Mouse (Mus musculus) gastrocnemius, adult 8-10 months (tissue): ENCODE results near the gene Sos2. TPM values are rescaled to one million over a fixed set of nuclear protein-coding genes. Genes with fewer than 3 reads are reported as not detected.
A peak's percentile ranks its signal among the peaks of the same experiment; 100 is the strongest.

Source experiments
- DNase-seq, 2 experiments: peaks; one replicate each; pipeline ENCODE4 v3.0.0; 2022; ENCODE audit warnings: low spot score in 2 of 2
- total RNA-seq, 4 experiments: library from RNA; stranded (reverse); gene quantifications; 2 replicates each; pipeline ENCODE4 v1.2.4; 2022

The Sos2 gene
- total RNA-seq: 10 to 100 TPM; 53.2 to 59.9 (median 55.7) TPM

GRCm38 (mm10) chr12:69681566-69682061 is at the start of gene Sos2:
Gene Sos2, minus strand, starts transcription at chr12:69681852.
- peak; percentile 16 to 61 for DNase-seq

GRCm38 (mm10) chr12:69730306-69730705 is 48.7 kb upstream of the Sos2 start:
- DNase-seq: no peak

DNA sequence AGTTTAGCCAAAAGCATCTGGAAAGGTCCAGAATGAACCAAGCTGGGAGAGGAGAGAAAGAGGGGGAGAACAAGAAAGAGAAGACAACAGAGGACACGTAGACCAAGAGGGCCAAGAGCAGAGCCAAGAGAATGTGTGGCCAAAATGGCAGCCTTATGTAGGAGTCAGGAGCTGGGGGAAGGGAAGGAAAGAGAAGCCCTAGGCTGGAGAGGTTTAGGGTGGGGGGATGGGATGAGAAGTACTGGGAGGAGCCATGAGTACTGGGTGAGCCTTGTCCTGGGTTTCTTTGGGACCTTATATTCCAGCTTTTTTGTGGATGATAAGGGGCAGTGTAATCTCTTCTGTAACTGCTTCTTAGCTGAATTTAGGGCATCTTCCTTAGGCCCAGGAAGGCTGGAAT is 47.6 kb upstream of the Sos2 start:
- no peak for DNase-seq

DNA sequence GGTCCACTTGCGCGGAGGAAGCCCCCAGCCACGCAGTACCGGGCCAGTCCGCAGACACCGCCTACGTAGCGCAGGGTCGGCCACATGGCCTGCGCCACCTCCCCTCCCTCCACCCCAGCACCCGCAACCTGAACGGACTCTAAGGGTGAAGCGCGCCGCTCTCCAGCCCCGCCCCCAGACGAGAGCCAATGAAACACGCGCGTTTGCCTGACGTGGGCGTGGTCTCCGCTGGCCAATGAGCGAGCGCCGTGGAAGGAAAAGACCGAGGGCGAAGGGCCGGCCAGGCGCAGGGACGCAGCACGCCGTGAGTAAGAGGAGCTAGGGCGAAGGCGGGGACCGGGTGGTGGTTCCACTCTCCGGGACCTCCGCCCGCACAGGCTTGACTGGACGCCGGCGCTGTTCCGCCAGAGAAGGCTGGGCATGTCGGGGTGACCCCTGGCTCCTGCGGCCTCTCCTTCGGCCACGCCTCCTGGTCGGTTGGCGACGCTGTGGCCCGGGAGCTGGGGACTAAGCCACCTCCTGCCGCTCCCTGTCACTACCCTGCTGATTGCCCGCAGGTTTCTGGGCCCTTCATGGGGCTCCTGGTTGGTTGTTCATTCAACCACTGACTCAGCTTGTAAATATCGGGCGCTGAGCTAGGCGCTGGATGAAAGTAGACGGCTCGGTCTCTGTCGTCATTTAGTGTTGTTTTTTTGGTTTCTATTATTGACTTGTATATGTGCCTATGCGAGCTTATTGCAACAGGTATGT is 43.2 kb upstream of the Sos2 start, which contains the start of the genes L2hgdh and Atp5s:
Gene L2hgdh, minus strand, starts transcription at position 163 of the 750 bp plus-strand sequence.
Gene Atp5s, plus strand, starts transcription at position 240 of the 750 bp plus-strand sequence.
- DNase-seq: peak; percentile 93 to 96

DNA sequence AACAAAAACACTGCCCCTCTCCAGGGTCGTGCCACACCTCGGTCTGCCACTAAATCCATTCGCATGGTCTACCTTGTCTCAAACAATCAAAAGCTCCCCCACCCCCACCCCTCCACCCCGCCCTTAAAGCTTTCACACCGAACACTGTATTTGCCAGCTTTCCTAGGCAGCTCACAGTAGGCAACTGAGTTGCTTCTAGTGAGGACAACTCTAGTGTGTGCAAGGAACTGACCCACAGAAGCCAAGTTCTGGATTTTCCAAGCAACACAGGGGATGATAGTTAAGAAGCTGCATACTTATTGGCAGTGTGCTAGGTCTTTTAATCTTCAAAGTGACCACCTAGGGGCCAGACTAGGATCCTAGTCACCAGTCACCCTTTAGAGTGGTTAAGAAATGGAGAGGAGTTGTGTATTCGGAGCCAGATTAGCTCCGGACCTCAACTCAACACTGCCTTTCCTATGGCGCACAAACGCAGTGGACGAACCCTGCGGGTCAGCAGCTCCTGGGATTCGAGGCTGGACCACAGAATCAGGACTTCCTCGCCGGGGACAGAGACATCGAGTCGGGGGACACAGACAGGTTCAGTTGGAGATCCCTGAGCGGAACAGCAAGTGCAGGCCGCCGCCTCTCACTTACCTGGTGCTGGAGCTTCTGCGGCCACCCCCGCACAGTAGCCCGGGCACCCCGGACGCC is 42.5 kb upstream of the Sos2 start:
- DNase-seq: no peak

GRCm38 (mm10) chr12:69723376-69723775 is 41.7 kb upstream of the Sos2 start:
- DNase-seq: no peak

- no peak for DNase-seq
Observed at GRCm38 (mm10) chr12:69722857-69723256, 41.2 kb upstream of the Sos2 start.

- no peak for DNase-seq
Observed at GRCm38 (mm10) chr12:69713628-69714027, 32.0 kb upstream of the Sos2 start.

GRCm38 (mm10) chr12:69704799-69705458 is 23.3 kb upstream of the Sos2 start:
- no peak for DNase-seq

GRCm38 (mm10) chr12:69698352-69698751 is 16.7 kb upstream of the Sos2 start:
- no peak for DNase-seq

GRCm38 (mm10) chr12:69696746-69697145 is 15.1 kb upstream of the Sos2 start:
- peak in 1 of 2 experiments; percentile 9 for DNase-seq

DNA sequence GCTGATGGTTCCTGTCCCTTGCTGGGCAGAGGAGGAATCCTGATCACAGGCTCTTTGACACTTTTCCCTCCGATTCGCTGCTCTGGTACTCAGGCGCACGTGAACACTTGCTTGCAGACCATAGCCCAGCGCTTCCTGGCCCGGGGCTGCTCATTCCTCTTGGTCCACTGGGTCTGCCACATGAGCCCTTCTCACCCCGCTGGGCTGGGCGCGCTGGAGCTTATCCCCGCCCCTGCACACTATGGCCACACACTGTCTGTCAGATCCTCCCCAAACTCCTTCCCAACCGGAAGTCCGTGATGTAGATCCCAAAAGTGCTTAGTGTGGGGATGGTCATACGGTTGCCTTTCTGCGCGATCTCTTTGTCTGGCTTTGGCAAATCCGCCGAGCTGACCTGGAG is 11.8 kb upstream of the Sos2 start:
- DNase-seq: no peak

DNA sequence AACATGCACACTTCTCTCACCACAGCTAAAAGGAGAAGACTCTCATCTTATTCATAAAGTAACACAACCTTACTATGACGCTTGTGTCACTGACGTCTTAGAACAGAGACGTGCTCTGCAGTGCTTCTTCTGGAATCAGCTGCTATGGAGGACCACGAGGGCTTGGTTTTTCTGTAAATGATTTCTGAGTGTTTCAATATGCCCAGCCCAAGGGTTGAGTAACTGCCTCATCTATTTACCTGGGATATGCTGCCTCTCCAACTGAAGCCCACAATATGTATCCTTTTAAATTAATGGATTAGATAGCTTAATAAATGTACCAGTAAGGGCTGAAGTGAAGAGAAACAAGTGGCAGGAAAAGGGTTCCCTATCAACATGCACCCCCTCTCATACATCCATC is 9.1 kb upstream of the Sos2 start:
- no peak for DNase-seq

DNA sequence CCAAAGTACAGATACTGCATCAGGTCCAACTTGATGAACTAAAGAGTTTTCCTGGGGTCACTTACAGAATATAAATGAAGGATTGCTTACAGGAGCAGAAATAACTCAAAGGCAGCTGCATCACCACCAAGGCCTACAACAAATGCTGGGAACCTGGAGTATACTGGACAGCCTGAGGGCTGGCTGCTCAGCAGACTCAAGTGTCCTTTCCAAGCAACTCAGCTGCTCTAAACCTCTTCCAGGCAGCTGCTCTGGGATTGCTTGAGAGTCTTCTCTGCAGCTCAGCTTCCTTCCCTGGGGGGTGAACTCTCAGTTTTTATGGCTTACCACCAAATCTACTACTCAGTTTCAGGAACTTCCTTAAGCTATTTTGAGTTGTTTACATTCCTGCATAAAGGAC is 7.4 kb upstream of the Sos2 start:
- no peak for DNase-seq

- DNase-seq: no peak
Observed at GRCm38 (mm10) chr12:69688368-69688767, 6.7 kb upstream of the Sos2 start.

DNA sequence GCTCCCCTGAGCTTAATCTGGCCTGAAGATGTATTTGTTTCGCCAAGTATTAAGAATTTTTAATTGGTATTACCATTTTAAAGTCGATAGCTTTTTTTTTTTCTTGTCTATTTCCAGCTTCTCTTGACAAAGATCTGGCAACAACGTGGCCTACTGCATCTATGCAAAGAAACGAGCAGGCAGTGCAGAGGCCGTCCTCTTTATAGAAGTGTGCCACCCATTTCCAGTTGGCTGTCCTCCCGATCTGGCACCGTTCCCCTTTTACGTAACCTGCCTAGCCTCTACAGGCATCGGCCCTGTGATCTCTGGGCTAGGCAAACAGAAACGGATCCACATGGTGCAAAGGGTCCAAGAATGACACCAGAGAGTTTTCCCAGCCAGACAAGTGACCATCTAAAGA is 1.9 kb upstream of the Sos2 start:
- DNase-seq: peak; percentile 82 to 89

GRCm38 (mm10) chr12:69682788-69683419 is 1.3 kb upstream of the Sos2 start:
- no peak for DNase-seq

DNA sequence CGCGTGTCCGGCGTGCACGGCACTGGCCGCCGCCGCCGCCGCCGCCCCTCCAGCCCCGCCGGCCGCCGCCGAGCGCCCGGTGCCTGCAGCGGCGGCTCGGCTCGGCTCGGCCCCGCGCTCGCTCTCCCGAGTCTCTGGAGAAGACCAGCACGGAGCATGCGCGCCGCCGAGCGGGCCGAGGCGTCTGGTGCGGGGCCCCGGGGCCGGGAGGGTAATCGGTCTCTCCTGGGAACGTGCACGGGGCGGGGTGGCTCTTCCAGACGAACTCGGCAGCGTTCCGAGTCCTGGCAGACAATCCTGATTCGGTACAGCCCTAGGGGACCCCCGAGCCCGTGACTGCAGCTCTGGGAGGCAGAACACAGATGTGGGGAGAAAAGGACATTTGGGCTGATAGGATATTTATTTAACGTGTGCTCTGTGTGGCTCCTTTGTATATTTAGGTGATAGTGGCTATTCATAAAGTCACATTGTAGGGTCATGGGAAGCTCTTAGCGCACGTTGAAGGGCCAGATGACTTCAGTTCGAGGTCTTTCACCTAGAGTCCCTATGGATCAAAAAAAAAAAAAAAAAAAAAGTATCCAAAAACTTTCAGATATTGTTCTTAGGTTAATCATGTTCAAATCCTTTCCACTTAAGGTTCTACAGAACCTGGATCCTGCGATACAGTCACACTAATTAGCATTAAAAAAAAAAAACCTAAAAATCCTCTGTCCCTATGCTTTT is 574 bp upstream of the Sos2 start:
- peak; percentile 74 to 88 for DNase-seq

DNA sequence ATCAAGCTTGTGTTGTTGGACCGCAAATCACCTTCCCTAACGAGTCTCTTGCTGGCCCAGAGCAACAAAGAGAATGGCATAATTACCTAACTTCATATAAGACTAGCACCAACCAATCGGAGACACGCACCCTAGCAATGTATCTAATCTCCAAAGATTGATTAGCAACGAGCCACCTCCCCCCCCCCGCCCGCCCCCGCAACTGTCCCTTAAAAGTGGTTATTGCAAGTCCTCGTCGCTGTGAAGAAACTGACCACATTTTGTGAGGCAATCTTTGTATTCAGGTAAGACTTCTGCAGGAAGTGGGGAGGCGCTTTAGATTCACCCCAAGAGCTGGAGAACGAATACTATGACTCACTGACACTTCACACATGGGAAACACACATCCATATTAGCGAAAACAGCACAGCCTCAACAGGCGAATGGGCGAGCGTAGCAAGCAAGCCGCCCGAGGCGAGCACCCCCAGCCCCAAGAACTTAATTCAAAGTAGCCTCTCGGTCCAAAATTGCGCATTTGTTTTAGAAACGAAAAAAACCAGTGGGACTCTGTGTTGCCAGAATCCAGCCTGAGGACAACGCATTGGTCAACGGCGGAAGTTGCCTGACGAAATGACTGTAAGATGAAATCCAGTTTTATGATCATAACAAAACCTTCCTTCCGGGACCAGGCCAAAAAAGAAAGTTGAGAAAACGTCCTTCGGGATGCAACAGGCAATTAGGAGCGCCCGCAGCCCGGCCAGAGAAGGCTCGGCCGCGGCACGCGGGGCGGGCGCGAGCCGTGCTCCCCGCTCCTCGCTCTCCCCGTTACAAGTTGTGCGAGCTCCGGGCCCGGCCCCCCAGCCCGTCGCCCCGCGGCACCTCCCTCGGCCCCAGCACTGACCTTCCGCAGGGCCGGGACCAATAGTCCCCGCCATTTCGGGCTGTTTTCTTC is 752 bp downstream of the Sos2 start:
- DNase-seq: peak; percentile 12 to 23

DNA sequence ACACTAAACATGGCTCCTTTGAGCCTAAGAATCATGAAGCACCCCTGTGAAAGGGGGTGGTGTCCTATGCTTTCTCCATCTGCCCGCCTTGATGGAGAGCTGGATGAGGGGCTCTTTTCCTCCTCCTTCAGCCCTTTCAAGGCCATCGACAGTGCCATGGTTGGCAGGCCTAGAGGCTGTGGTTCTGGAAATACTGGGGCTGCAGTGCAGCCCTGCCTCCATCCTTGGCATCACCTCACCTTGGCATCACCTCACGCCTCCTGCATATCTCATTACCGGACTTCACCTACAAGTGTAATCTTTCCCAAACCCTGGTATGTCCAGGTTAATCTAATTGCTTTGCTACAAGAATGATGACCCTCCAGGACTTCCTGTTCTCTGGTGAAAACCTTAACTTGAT is 5.5 kb downstream of the Sos2 start:
- no peak for DNase-seq
